ENCODE assay signal across 8 mouse cellular contexts in the genomic region with DNA sequence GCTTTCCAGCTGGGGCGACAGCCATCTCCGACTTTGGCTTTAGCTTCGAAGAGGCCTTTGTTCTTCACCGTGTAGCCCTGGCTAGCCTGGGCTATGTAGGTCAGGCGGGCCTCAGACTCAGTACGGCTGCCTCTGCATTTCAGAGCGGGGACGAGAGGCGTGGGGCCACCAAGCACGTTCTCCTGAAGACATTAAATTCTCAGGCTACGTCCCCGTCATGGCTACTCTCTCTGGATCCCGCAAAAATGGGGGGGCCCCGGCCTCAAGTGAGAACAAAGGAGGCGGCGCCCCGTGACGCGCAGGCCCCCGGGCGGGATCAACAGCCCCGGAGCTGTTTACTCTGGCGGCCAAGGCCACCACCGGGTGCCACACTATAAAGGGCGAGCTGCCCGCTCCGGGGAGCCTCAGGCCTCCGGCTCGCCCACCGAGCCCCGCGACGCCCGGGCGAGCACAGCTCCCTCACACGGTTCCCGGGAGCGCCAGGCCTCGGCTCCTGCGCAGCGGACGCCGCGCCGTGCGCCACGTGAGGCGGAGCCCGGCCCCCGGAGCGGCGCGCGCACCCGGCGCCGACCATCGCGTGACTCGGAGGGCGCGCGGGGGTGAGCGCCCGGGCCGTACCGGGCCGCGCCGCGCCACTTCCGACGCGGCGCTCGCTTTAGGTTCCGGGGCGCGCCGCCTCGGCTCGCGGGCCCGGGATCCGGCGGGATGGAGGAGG. TPM values are rescaled to one million over a fixed set of nuclear protein-coding genes. Genes with fewer than 3 reads are reported as not detected.
DNase-seq lines count a peak whose midpoint lies in the region; ATAC-seq lines count a peak whose summit lies in the region.

A gene (plus strand): TSS at position 599 of the 715 bp plus-strand sequence.

- H3K27ac ChIP-seq in intestine, embryonic 15.5 days = peak within 1 kb of the TSS; percentile 99

- no peaks in the 10 kb centered on the region for H3K36me3 ChIP-seq in intestine, embryonic 15.5 days

- H3K9me3 ChIP-seq in intestine, embryonic 15.5 days = no peaks in the 10 kb centered on the region

- peak within 1 kb of the TSS; percentile 99 for H3K9ac ChIP-seq in intestine, embryonic 15.5 days

- ATAC-seq in intestine, embryonic 15.5 days = peak; percentile 97

- 2% methylated on average over 70 of the region's 86 CpGs for WGBS in intestine, embryonic 15.5 days

- peak within 1 kb of the TSS; percentile 98 for H3K4me3 ChIP-seq in intestine, embryonic 15.5 days (replicated peaks)

- no peaks in the 10 kb centered on the region for H3K27me3 ChIP-seq in intestine, embryonic 15.5 days (replicated peaks)

- H3K4me2 ChIP-seq in intestine, embryonic 15.5 days (replicated peaks) = peak within 1 kb of the TSS; percentile 79

- peak; percentile 85 to 86 for DNase-seq in adrenal gland, adult 18-20 months (ENCODE audit: low spot score in 2 of 2)
- peak; percentile 82 for DNase-seq in embryo, embryonic 10 days (ENCODE audit: low spot score)
- peak; percentile 68 to 81 for DNase-seq in gastrocnemius, postnatal 36 days
- peak; percentile 84 to 92 for DNase-seq in left cerebral cortex, postnatal 25 days (ENCODE audit: low spot score in 2 of 2)
- DNase-seq in mesoderm, embryonic 11.5 days (ENCODE audit: low read depth, low spot score) = peak; percentile 87
- DNase-seq in right cerebral cortex, postnatal 25 days = peak; percentile 93
- peak; percentile 82 to 86 for DNase-seq in urinary bladder, postnatal 4 days (ENCODE audit: low spot score in 2 of 2)

- intact Hi-C loops in gastrocnemius, postnatal 36 days (cut with DNase I) = loop anchor here (5.0 kb wide), 1 partner anchor 61 kb away; no protein-coding TSS in a partner anchor
- intact Hi-C loops in left cerebral cortex, postnatal 25 days (cut with DNase I) = loop anchor here (1.0 to 5.0 kb wide), 5 partner anchors 56 to 221 kb away; a partner anchor contains a TSS

- H3K4me1 ChIP-seq in intestine, embryonic 15.5 days (replicated peaks) = peaks cover 20% of the 10 kb centered on the region

RNA-seq across cellular contexts. Expression of the gene that starts here (rescaled TPM):
- 100 to 1,000 TPM; 196 to 274 TPM for total RNA-seq in adrenal gland, adult 18-20 months (2021)
- 10 to 100 TPM; 42.5 to 46.2 TPM for total RNA-seq in gastrocnemius, postnatal 36 days (2021)
- 48.0 and 52.4 TPM in 2 replicates for polyA plus RNA-seq in intestine, embryonic 15.5 days (2015; fragmentation: Nextera tagmentation; extraction: Ambion mirVana)
- total RNA-seq in left cerebral cortex, postnatal 25 days (2021) = 100 to 1,000 TPM; 101 to 106 TPM

Comparison
In these comparisons a context has a peak if more than half of its experiments do, and no peak if none do; other contexts are left out.
1. Peak in every context shown above with its lines: DNase-seq, ATAC-seq, H3K4me3 ChIP-seq and H3K27ac ChIP-seq.